Mouse (Mus musculus): ENCODE measurements around the gene Aifm1.
A peak's percentile ranks its signal among the peaks of the same experiment; 100 is the strongest.

Aifm1 gene

DNA sequence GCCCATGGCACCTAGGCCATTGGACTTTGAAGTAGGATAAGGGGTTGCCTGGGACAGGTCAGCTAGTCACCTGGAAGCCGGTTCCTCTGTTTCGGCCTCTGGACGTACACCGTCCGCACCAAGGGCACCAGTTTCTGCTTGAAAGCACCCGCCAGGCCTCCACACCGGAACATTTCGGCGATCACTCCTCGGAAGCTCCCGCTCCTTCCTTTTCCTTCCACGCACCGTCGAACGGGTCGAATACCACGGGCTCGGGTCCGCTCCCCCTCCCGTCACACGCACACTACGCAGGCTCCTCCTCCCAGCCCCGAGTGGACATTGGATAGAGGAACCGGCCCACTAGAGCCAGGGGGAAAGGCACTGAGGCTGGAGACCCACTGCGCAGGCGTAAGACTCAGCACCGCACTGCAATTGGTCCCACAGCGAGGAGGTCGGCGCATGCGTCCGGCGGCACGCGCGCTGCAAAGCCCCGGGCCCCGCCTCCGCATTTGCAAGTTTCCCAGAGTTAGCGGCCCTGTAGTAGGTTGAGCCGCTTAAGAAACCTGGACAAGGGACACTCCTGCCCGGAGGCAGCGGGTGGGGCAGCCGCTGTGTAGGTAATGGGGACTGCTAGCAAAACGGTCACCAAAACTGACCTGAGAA, at the start of gene Aifm1:
TSS of gene Aifm1 (minus strand) at position 398 of the 642 bp plus-strand sequence.
- DNase-seq (ENCODE audit: low spot score in 2 of 2) = peak; percentile 79 to 92

DNA sequence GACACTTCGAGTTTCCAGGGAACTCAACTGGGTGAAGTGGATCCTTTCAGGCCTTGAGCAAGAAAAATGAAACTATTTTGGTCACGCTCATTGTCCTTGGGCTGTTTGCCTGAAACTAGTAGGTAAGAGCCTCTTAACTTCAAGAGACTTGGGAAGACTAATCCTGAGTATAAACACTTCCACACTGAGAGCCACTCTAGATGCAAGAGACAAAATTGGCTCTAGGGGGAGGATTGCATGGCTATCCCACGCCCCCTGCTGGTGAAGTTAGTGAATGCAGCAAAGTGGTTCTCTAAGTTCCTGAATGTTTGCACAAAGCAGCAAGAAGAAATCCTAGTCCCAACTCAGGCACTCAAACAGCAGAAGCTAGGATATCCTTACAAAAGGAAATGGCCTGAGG, 18.8 kb upstream of the Aifm1 start:
- DNase-seq (ENCODE audit: low spot score in 2 of 2) = peak; percentile 43 to 69

DNA sequence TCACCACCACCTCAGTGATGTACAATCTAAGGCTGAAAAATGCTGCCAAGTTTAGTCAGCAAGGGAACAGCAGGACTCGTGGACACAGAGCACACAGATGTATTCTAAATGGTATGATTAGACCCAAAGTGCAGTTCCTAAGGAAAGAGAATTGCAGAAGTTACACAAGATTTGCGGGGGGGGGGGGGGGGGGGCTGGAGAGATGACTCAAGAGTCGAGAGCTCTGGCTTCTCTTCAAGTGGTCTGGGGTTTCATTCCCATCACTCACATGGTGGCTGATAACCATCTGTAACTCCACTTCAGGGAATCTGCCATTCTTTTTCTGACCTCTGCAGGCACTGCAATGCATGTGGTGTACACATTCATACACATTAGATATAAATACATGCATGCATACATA, 13.1 kb upstream of the Aifm1 start:
- DNase-seq (ENCODE audit: low spot score in 2 of 2) = no peak

DNA sequence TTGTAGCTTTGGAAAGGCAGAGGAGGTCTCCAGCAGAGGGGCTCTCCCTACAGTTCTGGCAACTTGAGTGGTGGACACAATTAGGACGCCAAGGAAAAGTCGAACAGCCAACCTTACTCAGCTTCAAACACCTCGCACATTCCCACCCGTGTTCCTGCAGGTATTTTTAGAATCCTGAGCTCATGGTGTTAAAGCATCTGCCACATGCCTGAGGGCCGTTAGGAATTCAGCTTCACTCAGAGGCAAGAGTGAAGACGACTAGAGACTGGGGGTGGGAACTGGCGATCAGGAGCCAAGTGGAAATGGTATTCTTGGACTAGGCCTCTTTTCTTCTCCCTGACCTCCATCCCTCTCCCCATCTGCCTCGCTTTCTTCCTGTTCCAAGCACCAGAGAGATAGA, 12.5 kb upstream of the Aifm1 start:
- no peak for DNase-seq (ENCODE audit: low spot score in 2 of 2)

DNA sequence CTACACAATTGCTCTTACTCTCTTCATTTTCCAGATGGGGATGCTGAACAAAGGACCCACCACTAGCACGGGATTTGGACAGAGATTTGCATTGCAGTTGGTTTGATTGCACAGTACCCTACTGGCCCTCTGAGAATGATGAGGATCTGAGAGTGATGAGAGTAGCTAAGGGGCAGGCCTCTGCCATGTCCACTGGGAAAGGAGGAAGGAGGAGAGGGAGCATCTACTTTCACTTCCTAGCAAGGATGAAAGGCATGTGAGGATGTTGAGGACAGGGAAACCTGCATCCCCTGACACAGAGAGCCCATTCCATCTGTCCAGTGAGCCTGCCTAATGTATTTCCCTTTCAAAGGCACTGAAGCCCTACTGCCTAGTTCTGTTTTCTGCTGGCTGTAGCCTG, 12.0 kb upstream of the Aifm1 start:
- no peak for DNase-seq (ENCODE audit: low spot score in 2 of 2)

DNA sequence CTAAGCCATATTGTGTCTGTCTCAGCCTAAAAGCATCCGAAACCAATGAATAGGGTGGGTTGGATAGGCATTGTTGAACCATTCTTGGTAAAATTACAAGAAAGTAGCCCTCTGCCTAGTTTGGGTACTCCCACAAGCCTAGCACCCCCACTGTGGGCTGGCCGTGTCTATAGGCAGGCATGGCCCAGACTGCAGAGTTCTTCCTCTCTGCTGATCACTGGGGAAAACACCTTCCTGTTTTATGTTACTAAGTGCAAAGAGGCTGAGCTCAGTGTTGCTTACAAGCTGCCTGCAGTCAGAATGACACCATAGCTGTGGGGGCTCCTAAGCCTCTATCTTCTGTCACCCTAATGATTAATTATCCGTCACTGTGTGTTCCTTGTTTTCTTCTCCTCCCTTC, 10.1 kb upstream of the Aifm1 start:
- no peak for DNase-seq (ENCODE audit: low spot score in 2 of 2)

DNA sequence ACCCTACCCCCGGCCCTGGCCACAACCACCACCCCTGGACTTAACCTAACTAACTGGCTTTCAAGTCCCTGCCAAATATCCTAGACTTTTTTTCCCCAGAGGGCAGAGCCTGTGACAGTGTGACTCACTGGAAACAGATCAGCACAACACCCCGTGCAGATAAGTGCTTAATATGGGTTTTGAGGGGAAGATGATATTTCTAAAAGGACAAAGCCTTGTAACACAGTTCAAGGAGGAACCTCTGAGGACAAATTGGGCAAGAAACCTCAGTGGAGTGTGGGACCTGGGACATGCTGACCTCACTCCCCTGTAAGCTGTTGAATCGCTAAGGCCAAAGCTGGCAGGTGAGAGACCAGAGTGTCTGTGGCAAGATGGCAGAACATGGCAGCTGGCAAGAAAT, 8.3 kb upstream of the Aifm1 start:
- DNase-seq (ENCODE audit: low spot score in 2 of 2) = no peak

DNA sequence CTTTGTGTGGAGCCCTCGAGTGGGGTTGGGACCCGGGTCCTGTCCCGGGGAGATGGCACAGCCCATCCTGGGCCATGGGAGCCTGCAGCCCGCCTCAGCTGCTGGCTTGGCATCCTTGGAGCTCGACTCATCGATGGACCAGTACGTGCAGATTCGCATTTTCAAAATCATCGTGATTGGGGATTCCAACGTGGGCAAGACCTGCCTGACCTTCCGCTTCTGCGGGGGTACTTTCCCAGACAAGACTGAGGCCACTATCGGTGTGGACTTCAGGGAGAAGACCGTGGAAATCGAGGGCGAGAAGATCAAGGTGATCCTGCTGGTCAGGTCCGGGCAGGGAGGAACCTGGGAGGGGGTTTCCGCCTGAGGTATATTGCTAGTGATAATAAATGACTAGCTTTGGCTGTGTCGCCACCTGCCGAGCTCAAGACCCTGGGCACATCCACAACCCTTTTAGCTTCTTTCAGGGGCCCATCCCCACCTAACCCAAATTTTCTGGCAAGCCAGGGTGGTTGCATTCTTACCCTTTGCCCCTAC, 6.3 kb upstream of the Aifm1 start:
- no peak for DNase-seq (ENCODE audit: low spot score in 2 of 2)

DNA sequence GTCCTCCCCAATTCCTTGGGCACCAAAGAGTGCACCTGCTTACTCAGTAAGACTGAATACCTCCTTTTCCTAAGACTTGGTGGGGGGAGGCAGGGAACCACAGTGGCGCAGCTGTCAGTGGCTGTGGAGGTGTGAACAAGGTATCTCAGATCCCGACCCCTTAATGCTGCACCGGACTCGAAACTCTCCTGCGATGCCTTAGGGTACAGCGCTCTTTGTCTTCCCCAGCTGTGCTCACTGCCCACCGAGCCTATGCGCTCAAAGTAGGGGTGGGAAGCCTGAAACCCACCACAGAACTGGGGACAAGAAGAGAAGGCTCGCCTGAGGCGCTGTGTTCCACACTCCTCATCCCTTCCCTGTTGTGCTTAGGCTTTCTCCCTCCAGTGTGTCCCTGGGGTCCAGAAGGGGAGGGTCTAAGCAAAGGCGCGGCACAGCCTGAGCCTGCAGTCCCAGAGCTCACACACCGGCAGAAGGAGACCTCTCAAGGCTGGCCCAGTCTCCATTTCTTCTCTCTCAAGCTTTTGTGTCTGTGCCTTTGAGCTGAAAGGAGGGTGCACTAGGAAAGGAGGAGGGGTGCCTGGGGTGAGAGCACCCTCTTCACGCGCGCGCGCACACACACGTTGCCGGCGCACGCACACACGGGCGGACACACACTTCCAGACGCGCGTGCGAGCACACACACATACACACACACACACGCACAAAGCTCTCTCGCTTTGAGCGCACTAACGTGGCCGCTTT, 5.6 kb upstream of the Aifm1 start, which contains the start of gene Rab33a:
TSS of gene Rab33a (plus strand) at position 478 of the 741 bp plus-strand sequence.
- no peak for DNase-seq (ENCODE audit: low spot score in 2 of 2)

DNA sequence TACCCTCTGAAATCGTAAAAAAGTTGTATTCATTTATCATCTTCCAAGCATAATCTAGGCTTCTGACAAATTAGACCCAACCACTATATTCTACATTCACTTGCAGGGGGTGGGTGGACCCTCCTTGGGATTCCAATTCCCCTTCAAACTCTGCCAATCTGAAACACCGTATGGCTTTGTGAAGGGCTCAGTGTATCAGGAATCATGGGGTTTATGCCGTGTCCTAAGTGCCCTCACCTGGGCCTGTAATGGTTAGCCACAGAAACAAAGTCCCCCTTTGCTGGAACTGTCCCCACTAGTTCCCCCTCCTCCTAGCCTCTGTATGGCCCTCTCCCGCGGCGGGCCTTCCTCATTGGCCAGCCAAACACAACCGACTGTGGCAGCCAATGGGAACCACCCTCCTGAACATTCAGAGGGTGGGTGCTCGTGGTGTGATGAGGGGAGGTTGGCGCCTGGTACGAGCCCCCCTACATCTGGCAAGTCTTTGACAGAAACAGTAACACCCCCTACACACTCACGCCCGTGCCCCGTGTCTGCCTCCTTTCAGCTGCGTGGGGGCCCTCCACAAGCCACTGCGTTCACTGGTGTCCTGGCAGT, 4.9 kb upstream of the Aifm1 start:
- no peak for DNase-seq (ENCODE audit: low spot score in 2 of 2)

DNA sequence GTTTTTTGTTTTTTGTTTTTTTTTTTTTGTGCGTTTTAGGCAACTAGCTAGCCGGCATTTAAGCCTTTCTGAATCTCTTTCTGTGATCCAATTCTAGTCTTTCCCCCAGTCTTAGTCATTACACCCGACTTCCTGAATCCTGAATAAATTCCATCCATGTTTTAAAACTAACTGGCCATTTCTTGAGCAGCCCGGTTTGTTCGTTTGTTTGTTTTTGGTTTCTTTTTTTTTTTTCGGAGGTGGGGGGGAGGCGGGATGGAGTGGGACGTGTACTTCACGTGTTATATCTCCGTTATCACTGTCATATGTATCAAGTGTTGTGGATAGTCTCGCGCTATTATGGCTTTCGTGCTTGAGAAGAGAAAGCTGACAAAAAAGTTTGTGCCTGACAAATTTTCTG, 461 bp upstream of the Aifm1 start:
- DNase-seq (ENCODE audit: low spot score in 2 of 2) = no peak

DNA sequence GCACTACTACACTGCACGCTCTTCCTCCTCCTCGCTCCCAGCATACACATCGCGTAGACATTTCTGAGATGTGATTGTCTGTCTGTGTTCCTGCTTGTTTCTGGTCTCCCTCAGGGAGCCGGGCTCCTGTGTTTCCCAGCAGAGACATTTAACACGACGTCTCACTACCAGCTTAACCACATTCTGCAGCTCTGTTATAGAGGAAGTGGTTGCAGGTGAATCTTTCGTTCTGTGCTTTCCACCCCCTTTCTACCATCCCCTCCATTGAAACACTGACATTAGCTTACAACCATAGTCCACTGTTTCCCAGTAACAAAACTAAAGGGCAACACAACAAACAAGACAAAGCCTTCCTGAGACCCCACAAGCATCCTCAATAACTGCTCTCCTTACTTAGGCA, 19.6 kb downstream of the Aifm1 start:
- no peak for DNase-seq (ENCODE audit: low spot score in 2 of 2)

DNA sequence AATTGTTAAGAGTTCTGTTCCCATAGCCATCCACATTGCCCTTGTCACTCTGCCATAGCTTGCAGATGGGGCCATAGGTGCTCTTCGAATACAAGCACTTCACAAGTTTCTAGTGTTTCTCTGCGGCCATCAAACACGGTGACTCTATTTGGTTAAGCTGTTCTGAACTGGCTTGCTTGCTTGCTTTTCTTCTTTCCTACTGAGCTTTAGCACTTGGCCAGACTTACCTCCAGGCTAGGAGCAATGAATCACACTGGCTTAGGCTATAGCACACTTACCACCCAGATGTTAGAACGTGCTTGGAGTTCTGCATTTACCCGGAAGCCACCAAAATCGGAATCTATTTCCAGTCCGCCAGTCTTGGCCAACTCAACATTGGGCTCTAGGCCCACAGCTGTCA, 31.7 kb downstream of the Aifm1 start:
- no peak for DNase-seq (ENCODE audit: low spot score in 2 of 2)

DNA sequence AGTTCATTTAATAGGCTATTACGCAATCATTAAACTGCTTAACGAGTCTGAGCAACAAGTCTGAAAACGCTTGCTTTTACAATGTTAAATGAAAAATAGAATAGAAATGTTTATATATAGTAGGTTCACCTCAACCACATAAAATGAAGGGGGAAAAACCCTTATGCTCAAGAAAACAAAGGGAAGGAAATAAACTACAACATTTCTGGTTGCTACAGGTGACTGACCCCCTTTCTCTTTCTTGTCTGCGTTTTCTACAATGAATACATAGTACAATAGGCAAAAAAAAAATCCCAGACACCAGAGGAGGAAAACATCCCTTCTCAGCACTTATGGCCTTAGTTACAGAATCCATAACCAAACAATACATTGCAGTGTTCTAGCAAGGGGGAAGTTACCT, 32.3 kb downstream of the Aifm1 start:
- DNase-seq (ENCODE audit: low spot score in 2 of 2) = no peak

DNA sequence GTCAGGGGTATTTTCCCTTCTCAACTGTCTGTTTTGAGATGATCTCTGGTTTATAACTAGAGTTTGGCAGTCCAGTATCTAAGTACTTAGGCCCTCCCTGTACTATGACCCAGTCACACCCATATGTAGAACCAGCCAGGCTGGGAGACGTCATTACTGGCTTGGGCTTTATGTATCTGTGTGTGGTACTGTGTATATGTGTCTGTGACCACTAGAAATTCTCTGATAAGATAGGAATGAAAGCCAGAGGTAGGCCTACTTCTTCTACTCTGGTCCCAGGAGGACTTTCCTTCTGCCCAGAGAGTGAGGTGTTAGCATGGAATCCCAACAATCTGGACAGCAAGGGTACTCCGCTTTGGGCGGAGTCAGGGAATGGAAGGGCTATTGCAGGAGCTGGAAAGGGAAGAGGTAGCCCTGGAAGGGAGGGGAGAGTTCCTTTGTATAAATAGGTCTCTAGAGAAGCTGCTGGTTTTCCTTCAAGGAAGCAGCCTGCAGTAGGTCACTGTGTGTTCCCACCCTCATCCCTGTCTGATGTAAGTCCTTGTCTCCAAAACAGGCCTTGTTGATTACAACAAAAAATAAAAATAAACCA, 45.9 kb downstream of the Aifm1 start:
- DNase-seq (ENCODE audit: low spot score in 2 of 2) = no peak

DNA sequence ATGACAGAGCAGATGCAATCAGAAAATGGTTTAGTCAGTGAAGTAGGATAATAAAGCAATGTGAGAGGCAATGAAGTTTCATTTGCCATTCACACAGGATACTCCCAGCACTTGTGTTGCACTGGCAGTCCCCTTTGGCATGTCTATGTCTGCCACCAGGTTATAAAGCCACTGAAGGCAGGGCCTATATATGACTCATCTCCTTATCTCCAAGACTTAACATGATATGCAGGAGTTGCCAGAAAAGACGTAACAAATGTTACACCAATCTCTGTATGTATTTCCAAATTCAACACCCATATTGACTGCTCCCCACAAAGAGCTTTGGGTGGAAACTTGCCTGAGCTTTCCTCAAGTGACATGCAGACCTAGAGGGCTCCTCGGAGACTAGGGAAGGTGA, 47.2 kb downstream of the Aifm1 start:
- DNase-seq (ENCODE audit: low spot score in 2 of 2) = no peak

DNA sequence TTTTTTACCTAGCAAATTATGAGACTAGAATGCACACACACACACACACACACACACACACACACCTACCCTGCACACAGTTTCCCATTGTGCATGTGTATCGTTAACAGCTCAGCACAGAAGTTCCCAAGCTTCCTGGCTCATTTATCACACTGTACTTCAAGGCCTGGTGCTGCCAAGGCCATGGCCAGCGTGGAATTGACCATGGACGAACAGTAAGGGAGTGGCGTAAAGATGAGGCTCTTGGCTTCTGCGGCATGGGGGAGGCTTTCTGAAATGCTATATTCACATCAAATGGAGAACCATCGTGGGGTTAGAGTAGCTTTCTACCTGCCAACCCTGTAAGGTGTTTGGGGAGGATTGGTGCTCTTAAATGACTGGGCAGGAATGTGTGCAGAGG, 48.9 kb downstream of the Aifm1 start:
- no peak for DNase-seq (ENCODE audit: low spot score in 2 of 2)

DNA sequence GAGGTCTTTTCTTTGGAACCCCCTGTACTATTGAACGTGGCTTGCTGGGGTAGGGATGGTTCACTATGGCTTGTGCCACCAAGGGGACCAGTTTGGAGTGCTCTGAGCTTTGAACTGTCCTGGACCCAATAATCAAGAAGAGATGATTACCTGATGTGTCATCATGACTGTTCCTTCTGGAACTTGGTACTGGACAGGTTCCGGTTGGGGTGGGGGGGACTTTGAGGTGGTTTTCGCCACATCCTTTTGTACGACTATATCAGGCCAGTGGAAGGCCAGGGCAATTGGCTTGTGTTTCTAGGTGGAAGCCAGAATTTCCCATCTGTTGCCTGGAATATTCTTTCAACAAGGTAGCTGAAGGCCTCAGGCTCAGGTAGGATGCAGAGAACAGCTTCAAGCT, 49.7 kb downstream of the Aifm1 start:
- no peak for DNase-seq (ENCODE audit: low spot score in 2 of 2)

DNA sequence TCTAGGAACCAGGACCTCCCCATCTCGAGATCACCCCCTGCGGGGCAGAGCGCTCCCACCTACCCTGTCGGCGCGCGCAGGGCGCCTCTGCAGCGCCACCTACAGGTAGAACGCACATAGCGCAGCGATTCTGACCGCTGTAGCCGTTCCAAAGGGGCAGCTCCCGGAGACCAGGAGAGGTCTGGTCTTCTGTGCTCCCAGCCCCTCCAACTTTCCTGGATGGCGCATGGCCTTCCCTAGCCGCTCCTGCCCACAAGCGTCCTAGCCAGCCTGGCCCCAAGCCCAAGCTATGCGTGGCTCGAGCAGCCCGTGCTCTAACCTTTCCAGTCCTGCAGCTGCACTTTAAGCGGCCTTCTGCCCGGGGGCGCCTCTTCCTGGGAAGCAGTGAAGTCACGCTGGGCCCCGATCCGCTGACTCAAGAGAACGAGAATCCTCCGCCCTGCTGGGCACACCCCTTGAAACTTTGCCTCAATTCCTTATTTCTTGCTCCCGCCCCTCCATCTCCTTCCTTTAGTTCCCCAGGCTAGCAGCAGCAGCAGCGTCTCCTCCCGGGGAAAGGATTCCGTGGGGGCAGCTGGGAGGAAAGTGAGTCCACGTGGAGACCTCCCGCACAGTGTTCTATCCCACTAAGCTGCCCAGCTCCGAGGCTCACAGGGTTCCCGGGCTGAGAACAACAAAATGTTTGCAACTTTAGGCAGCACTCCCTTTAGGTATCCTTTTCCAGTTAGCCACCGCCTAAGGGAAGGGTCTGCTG, 50.4 kb downstream of the Aifm1 start, which contains the start of gene Elf4:
TSS of gene Elf4 (minus strand) at position 379 of the 754 bp plus-strand sequence.
- peak; percentile 50 to 52 for DNase-seq (ENCODE audit: low spot score in 2 of 2)

DNA sequence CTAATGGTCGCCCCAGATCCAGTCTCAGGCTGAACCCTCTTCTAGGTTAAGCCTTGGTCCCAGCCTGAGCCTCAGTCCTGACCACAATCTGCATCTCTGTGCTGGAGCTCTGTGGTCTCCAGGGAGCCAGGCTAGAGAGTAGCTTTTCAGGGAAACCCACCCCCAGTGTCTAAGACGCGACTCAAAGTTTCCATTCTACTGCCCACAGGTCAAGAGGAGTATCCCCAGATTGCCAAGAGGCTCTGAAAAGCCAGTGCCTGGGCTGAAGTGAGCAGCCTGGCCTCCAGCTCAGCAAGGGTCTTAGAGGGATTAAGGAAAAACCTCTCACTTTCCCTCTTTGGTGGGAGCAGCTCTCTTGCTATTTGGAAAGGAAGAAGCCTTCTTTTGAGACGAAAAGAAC, 51.1 kb downstream of the Aifm1 start:
- no peak for DNase-seq (ENCODE audit: low spot score in 2 of 2)

DNA sequence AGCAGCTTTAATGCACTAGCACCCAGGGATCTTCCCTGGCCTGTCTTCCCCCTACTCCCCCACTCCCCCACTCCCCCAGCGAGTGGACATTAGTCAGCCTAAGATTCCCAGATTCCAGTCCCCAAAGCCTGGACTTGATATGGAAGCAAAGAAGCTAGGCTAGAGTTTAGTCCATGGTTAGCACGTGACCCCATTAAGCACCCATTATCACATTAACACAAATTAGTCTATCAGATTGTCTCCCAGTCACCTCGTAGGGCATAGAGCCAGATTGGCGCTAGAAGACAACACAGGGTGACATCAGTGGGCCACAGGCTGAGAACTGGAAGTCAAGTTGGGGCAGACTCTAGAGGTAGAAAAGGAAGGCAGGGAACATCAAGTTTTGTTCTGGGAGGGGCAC, 52.4 kb downstream of the Aifm1 start:
- DNase-seq (ENCODE audit: low spot score in 2 of 2) = no peak

DNA sequence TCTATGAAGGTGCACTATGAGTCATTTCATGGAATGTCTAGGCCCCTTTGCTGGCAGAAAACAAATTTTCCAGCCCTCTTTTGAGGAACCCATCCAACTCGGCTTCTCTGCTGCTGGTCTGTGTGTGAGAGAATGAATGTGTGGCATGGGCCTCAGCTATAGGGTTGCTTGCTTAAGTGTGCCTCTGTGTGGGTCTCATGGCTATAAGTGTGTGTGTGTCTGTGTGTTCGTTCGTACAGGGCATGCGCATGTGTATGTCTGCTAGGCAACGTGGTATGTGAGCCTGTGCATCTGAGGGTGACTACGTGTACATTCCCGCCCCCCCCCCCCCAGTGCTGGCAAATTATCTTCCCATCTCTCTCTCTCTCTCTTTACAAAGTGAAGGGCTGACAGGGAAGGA, 52.9 kb downstream of the Aifm1 start:
- no peak for DNase-seq (ENCODE audit: low spot score in 2 of 2)
